ENCODE assay signal across 8 mouse cellular contexts in the genomic region with DNA sequence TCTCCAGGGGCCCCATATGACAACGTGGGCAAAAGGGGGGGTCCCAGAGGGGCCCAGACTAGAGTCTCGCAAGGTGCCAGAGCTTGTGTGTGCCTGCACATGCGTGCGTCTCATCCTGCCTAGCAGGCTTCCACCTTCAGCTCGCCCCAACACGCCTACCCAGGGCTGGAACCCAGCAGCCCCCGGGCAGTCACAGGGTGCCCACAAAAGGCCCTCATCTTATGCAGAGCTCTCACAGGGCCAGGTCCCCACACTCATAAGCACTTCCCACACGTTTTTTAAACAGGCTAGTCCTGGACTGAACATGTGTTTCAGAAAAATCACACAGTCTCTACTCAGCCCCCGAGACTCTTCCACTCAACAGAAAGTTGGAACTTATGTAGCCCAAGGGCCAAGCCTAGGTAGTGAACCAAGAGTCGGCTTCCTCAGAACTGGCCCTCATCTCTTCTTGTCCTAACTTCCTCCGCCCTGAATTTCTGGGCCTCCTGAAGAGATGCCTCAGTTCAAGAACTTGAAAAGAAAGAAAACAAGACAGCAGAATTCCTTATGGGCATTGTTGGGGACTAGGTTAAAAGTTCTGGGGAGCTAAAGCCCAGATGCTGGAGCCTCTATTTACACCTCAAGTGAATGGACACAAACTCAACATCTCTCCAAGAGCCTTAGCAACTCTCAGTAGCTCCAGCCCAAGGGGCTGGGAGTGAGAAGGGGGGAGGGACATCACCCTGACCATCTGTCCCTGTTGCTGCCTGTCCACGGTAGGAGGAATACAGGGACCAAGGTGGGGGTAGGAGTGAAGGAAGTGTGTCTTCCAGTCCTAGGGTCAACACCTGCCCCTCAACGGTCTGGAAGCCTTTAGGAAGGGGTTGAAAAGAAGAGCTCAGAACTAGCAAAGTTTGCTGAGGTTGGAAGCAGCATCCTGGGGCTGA. TPM values are rescaled to one million over a fixed set of nuclear protein-coding genes. Genes with fewer than 3 reads are reported as not detected.
DNase-seq lines count a peak whose midpoint lies in the region; ATAC-seq and TF ChIP-seq lines count a peak whose summit lies in the region.

No protein-coding gene starts in this region.

- H3K79me3 ChIP-seq in C2C12 (ENCODE audit: low read depth): peaks cover 54% of the 10 kb centered on the region

- peak overlapping the region; percentile 96 for H3K27ac ChIP-seq in heart, embryonic 10.5 days
- H3K27ac ChIP-seq in embryonic facial prominence, embryonic 12.5 days: peak overlapping the region; percentile 97
- H3K27ac ChIP-seq in intestine, postnatal 0 days (ENCODE audit: low read depth, low read length): no peak overlapping the region
- peak overlapping the region; percentile 99 for H3K27ac ChIP-seq in neural tube, embryonic 13.5 days (replicated peaks)

- peaks cover 63% of the 10 kb centered on the region for H3K4me1 ChIP-seq in heart, embryonic 10.5 days
- peaks cover 49% of the 10 kb centered on the region for H3K4me1 ChIP-seq in embryonic facial prominence, embryonic 12.5 days
- H3K4me1 ChIP-seq in intestine, postnatal 0 days (replicated peaks; ENCODE audit: control insufficient read depth, insufficient read depth, low read length): peaks cover 20% of the 10 kb centered on the region
- H3K4me1 ChIP-seq in neural tube, embryonic 13.5 days (replicated peaks): peaks cover 66% of the 10 kb centered on the region

- DNase-seq in heart, embryonic 10.5 days (ENCODE audit: low spot score): no peak
- DNase-seq in heart, postnatal 4 days: no peak
- no peak for DNase-seq in gastrocnemius, postnatal 14 days
- no peak for DNase-seq in frontal cortex, adult 2 months (ENCODE audit: extremely low spot score in 1 of 2, low spot score in 1 of 2)

- no peak for TF ChIP-seq CTCF in C2C12 (IDR thresholded peaks at IDR 0.05; ENCODE audit: control insufficient read depth, insufficient read depth, insufficient read length)
- TF ChIP-seq CTCF in intestine, postnatal 0 days (IDR thresholded peaks at IDR 0.05; ENCODE audit: low read depth): no peak

- peak overlapping the region; percentile 64 for H3ac ChIP-seq in C2C12 (ENCODE audit: control insufficient read depth, insufficient read length, low read depth)

- H3K36me3 ChIP-seq in heart, embryonic 10.5 days: peaks cover 36% of the 10 kb centered on the region
- H3K36me3 ChIP-seq in C2C12 (ENCODE audit: control insufficient read depth, insufficient read depth): peaks cover 31% of the 10 kb centered on the region
- H3K36me3 ChIP-seq in embryonic facial prominence, embryonic 12.5 days: peaks cover 35% of the 10 kb centered on the region
- H3K36me3 ChIP-seq in intestine, postnatal 0 days (ENCODE audit: control insufficient read depth, insufficient read depth): peaks cover 33% of the 10 kb centered on the region
- peaks cover 35% of the 10 kb centered on the region for H3K36me3 ChIP-seq in neural tube, embryonic 13.5 days

- peak overlapping the region; percentile 100 for H3K4me2 ChIP-seq in embryonic facial prominence, embryonic 12.5 days (replicated peaks)
- H3K4me2 ChIP-seq in intestine, postnatal 0 days (replicated peaks; ENCODE audit: low read depth): peak overlapping the region; percentile 81
- H3K4me2 ChIP-seq in neural tube, embryonic 13.5 days: peak overlapping the region; percentile 100

- no peak for ATAC-seq in embryonic facial prominence, embryonic 12.5 days (ENCODE audit: insufficient number of reproducible peaks, insufficient read depth, low FRiP score, low TSS enrichment)
- no peak for ATAC-seq in intestine, postnatal 0 days
- ATAC-seq in neural tube, embryonic 13.5 days (ENCODE audit: low read depth): no peak

- H3K79me2 ChIP-seq in C2C12 (ENCODE audit: control insufficient read depth, insufficient read depth): peaks cover 75% of the 10 kb centered on the region

- H3K9me3 ChIP-seq in heart, embryonic 10.5 days: no peaks in the 10 kb centered on the region
- H3K9me3 ChIP-seq in embryonic facial prominence, embryonic 12.5 days: no peaks in the 10 kb centered on the region
- no peaks in the 10 kb centered on the region for H3K9me3 ChIP-seq in intestine, postnatal 0 days (ENCODE audit: control insufficient read depth)
- no peaks in the 10 kb centered on the region for H3K9me3 ChIP-seq in neural tube, embryonic 13.5 days

- H3K4me3 ChIP-seq in heart, embryonic 10.5 days: peak overlapping the region; percentile 97
- H3K4me3 ChIP-seq in C2C12 (ENCODE audit: insufficient read depth, poor library complexity, severe bottlenecking): peak overlapping the region; percentile 36
- H3K4me3 ChIP-seq in embryonic facial prominence, embryonic 12.5 days: peak overlapping the region; percentile 97
- peak overlapping the region; percentile 55 for H3K4me3 ChIP-seq in intestine, postnatal 0 days (ENCODE audit: low read depth, low read length)
- H3K4me3 ChIP-seq in neural tube, embryonic 13.5 days: peak overlapping the region; percentile 95

- intact Hi-C loops in gastrocnemius, postnatal 14 days (cut with DNase I; ENCODE audit: low total_unique reads): no loop called here

- WGBS in heart, embryonic 10.5 days: 21% methylated on average over 13 of the region's 13 CpGs
- 14% methylated on average over 13 of the region's 13 CpGs for WGBS in embryonic facial prominence, embryonic 12.5 days
- WGBS in intestine, postnatal 0 days: 6% methylated on average over 13 of the region's 13 CpGs
- WGBS in neural tube, embryonic 13.5 days: 12% methylated on average over 13 of the region's 13 CpGs

- H3K27me3 ChIP-seq in heart, embryonic 10.5 days (ENCODE audit: insufficient read depth, poor library complexity, severe bottlenecking): no peaks in the 10 kb centered on the region
- H3K27me3 ChIP-seq in C2C12 (ENCODE audit: control insufficient read depth, insufficient read depth, insufficient read length): no peaks in the 10 kb centered on the region
- no peaks in the 10 kb centered on the region for H3K27me3 ChIP-seq in embryonic facial prominence, embryonic 12.5 days
- no peaks in the 10 kb centered on the region for H3K27me3 ChIP-seq in intestine, postnatal 0 days (replicated peaks; ENCODE audit: control insufficient read depth, insufficient read depth, low read length)
- no peaks in the 10 kb centered on the region for H3K27me3 ChIP-seq in neural tube, embryonic 13.5 days

- H3K9ac ChIP-seq in embryonic facial prominence, embryonic 12.5 days: peak overlapping the region; percentile 94
- H3K9ac ChIP-seq in intestine, postnatal 0 days (ENCODE audit: low read depth, low read length): peak overlapping the region; percentile 83
- peak overlapping the region; percentile 94 for H3K9ac ChIP-seq in neural tube, embryonic 13.5 days

RNA-seq across cellular contexts. Expression of a gene that starts 6.5 kb away (rescaled TPM):
- 38.9 and 50.2 TPM in 2 replicates for polyA plus RNA-seq in heart, embryonic 10.5 days (2016; fragmentation: Nextera tagmentation; extraction: Ambion mirVana)
- 10 to 100 TPM; 31.4 to 35.1 TPM for total RNA-seq in heart, postnatal 4 days (2021)
- 30.6 TPM for polyA plus RNA-seq in C2C12 (2012; fragmentation: generic; extraction: Trizol)
- polyA plus RNA-seq in embryonic facial prominence, embryonic 12.5 days (2016; fragmentation: Nextera tagmentation; extraction: Ambion mirVana): 37.9 and 39.7 TPM in 2 replicates
- 8.3 and 8.8 TPM in 2 replicates for polyA plus RNA-seq in intestine, postnatal 0 days (2015; fragmentation: Nextera tagmentation; extraction: Ambion mirVana)
- polyA plus RNA-seq in neural tube, embryonic 13.5 days (2015; fragmentation: Nextera tagmentation; extraction: Ambion mirVana): 17.1 and 25.1 TPM in 2 replicates
- total RNA-seq in gastrocnemius, postnatal 14 days (2021): 10 to 100 TPM; 11.2 to 11.5 TPM
- polyA plus RNA-seq in frontal cortex, adult 2 months (2012; rRNA removed): 15.9 TPM in 2 replicates

RNA-seq across cellular contexts. Expression of a gene that starts 6.8 kb away (rescaled TPM):
- polyA plus RNA-seq in heart, embryonic 10.5 days (2016; fragmentation: Nextera tagmentation; extraction: Ambion mirVana): 62.2 and 79.7 TPM in 2 replicates
- total RNA-seq in heart, postnatal 4 days (2021): 10 to 100 TPM; 76.3 to 81.5 TPM
- 80.5 TPM for polyA plus RNA-seq in C2C12 (2012; fragmentation: generic; extraction: Trizol)
- 131 and 142 TPM in 2 replicates for polyA plus RNA-seq in embryonic facial prominence, embryonic 12.5 days (2016; fragmentation: Nextera tagmentation; extraction: Ambion mirVana)
- polyA plus RNA-seq in intestine, postnatal 0 days (2015; fragmentation: Nextera tagmentation; extraction: Ambion mirVana): 31.0 and 35.5 TPM in 2 replicates
- 128 and 132 TPM in 2 replicates for polyA plus RNA-seq in neural tube, embryonic 13.5 days (2015; fragmentation: Nextera tagmentation; extraction: Ambion mirVana)
- 10 to 100 TPM; 26.2 to 28.5 TPM for total RNA-seq in gastrocnemius, postnatal 14 days (2021)
- polyA plus RNA-seq in frontal cortex, adult 2 months (2012; rRNA removed): 171 and 172 TPM in 2 replicates

RNA-seq across cellular contexts. Expression of a gene that starts 34.9 kb away (rescaled TPM):
- polyA plus RNA-seq in heart, embryonic 10.5 days (2016; fragmentation: Nextera tagmentation; extraction: Ambion mirVana): 7.1 and 7.4 TPM in 2 replicates
- 1 to 10 TPM; 5.6 to 5.8 TPM for total RNA-seq in heart, postnatal 4 days (2021)
- polyA plus RNA-seq in C2C12 (2012; fragmentation: generic; extraction: Trizol): 14.6 TPM
- 6.1 and 7.2 TPM in 2 replicates for polyA plus RNA-seq in embryonic facial prominence, embryonic 12.5 days (2016; fragmentation: Nextera tagmentation; extraction: Ambion mirVana)
- 5.3 and 5.4 TPM in 2 replicates for polyA plus RNA-seq in intestine, postnatal 0 days (2015; fragmentation: Nextera tagmentation; extraction: Ambion mirVana)
- polyA plus RNA-seq in neural tube, embryonic 13.5 days (2015; fragmentation: Nextera tagmentation; extraction: Ambion mirVana): 4.0 and 4.7 TPM in 2 replicates
- 1 to 10 TPM; 3.1 to 3.8 TPM for total RNA-seq in gastrocnemius, postnatal 14 days (2021)
- 3.1 and 3.6 TPM in 2 replicates for polyA plus RNA-seq in frontal cortex, adult 2 months (2012; rRNA removed)

RNA-seq across cellular contexts. Expression of a gene that starts 37.5 kb away (rescaled TPM):
- 80.2 and 117 TPM in 2 replicates for polyA plus RNA-seq in heart, embryonic 10.5 days (2016; fragmentation: Nextera tagmentation; extraction: Ambion mirVana)
- 10 to 100 TPM; 31.4 to 32.0 TPM for total RNA-seq in heart, postnatal 4 days (2021)
- polyA plus RNA-seq in C2C12 (2012; fragmentation: generic; extraction: Trizol): 74.3 TPM
- polyA plus RNA-seq in embryonic facial prominence, embryonic 12.5 days (2016; fragmentation: Nextera tagmentation; extraction: Ambion mirVana): 93.8 and 102 TPM in 2 replicates
- polyA plus RNA-seq in intestine, postnatal 0 days (2015; fragmentation: Nextera tagmentation; extraction: Ambion mirVana): 22.2 and 25.1 TPM in 2 replicates
- 60.1 and 73.6 TPM in 2 replicates for polyA plus RNA-seq in neural tube, embryonic 13.5 days (2015; fragmentation: Nextera tagmentation; extraction: Ambion mirVana)
- 10 to 100 TPM; 17.5 to 25.5 TPM for total RNA-seq in gastrocnemius, postnatal 14 days (2021)
- polyA plus RNA-seq in frontal cortex, adult 2 months (2012; rRNA removed): 37.1 and 41.8 TPM in 2 replicates

RNA-seq across cellular contexts. Expression of a gene that starts 39.9 kb away (rescaled TPM):
- 16.0 and 16.6 TPM in 2 replicates for polyA plus RNA-seq in heart, embryonic 10.5 days (2016; fragmentation: Nextera tagmentation; extraction: Ambion mirVana)
- 10 to 100 TPM; 14.8 to 16.9 TPM for total RNA-seq in heart, postnatal 4 days (2021)
- polyA plus RNA-seq in C2C12 (2012; fragmentation: generic; extraction: Trizol): 6.4 TPM
- polyA plus RNA-seq in embryonic facial prominence, embryonic 12.5 days (2016; fragmentation: Nextera tagmentation; extraction: Ambion mirVana): 20.0 and 21.5 TPM in 2 replicates
- polyA plus RNA-seq in intestine, postnatal 0 days (2015; fragmentation: Nextera tagmentation; extraction: Ambion mirVana): 9.9 and 10.1 TPM in 2 replicates
- 24.8 and 25.0 TPM in 2 replicates for polyA plus RNA-seq in neural tube, embryonic 13.5 days (2015; fragmentation: Nextera tagmentation; extraction: Ambion mirVana)
- 10 to 100 TPM; 10.8 to 10.9 TPM for total RNA-seq in gastrocnemius, postnatal 14 days (2021)
- 14.9 and 16.2 TPM in 2 replicates for polyA plus RNA-seq in frontal cortex, adult 2 months (2012; rRNA removed)

Comparison
In these comparisons a context has a peak if more than half of its experiments do, and no peak if none do; other contexts are left out.
1. H3K4me3 ChIP-seq: peak in every context shown above with its lines; median percentile 97 in heart, embryonic 10.5 days; 97 in embryonic facial prominence, embryonic 12.5 days; 95 in neural tube, embryonic 13.5 days; 55 in intestine, postnatal 0 days; 36 in C2C12.